Mouse (Mus musculus) ES-CJ7 (cell line): ENCODE measurements around the gene Xxylt1.

Experiments
- DNase-seq: peaks from one replicate; pipeline ENCODE4 v3.0.0; 2011; ENCODE audit warnings: low read depth, low spot score

The Xxylt1 gene

GRCm38 (mm10) chr16:30988225-30988624 lies 93.0 kb downstream of the Xxylt1 start:
- DNase-seq = no peak

GRCm38 (mm10) chr16:30987684-30988083 lies 93.5 kb downstream of the Xxylt1 start:
- no peak for DNase-seq

GRCm38 (mm10) chr16:30984826-30985545 lies 96.2 kb downstream of the Xxylt1 start:
- DNase-seq = no peak

- no peak for DNase-seq
Observed at GRCm38 (mm10) chr16:30984101-30984500, 97.1 kb downstream of the Xxylt1 start.

- no peak for DNase-seq
Observed at GRCm38 (mm10) chr16:30983699-30984098, 97.5 kb downstream of the Xxylt1 start.

- no peak for DNase-seq
Observed at GRCm38 (mm10) chr16:30983281-30983680, 98.0 kb downstream of the Xxylt1 start.

- no peak for DNase-seq
Observed at GRCm38 (mm10) chr16:30981345-30981744, 99.9 kb downstream of the Xxylt1 start.

- DNase-seq = no peak
Observed at GRCm38 (mm10) chr16:30979905-30980304, 101.3 kb downstream of the Xxylt1 start.

- DNase-seq = no peak
Observed at GRCm38 (mm10) chr16:30977728-30978127, 103.5 kb downstream of the Xxylt1 start.

GRCm38 (mm10) chr16:30977186-30977585 lies 104.0 kb downstream of the Xxylt1 start:
- peak; percentile 95 for DNase-seq

GRCm38 (mm10) chr16:30974549-30974948 lies 106.7 kb downstream of the Xxylt1 start:
- DNase-seq = no peak

GRCm38 (mm10) chr16:30973416-30973815 lies 107.8 kb downstream of the Xxylt1 start:
- no peak for DNase-seq

- DNase-seq = no peak
Observed at GRCm38 (mm10) chr16:30971950-30972541, 109.2 kb downstream of the Xxylt1 start.

GRCm38 (mm10) chr16:30969266-30970064 lies 111.8 kb downstream of the Xxylt1 start:
- DNase-seq = no peak

GRCm38 (mm10) chr16:30968402-30969151 lies 112.7 kb downstream of the Xxylt1 start:
- DNase-seq = no peak

GRCm38 (mm10) chr16:30966684-30967083 lies 114.5 kb downstream of the Xxylt1 start:
- DNase-seq = no peak

- peak; percentile 66 for DNase-seq
Observed at GRCm38 (mm10) chr16:30964891-30965290, 116.3 kb downstream of the Xxylt1 start.

GRCm38 (mm10) chr16:30964411-30964810 lies 116.8 kb downstream of the Xxylt1 start:
- DNase-seq = no peak

- no peak for DNase-seq
Observed at GRCm38 (mm10) chr16:30962515-30962914, 118.7 kb downstream of the Xxylt1 start.

- DNase-seq = no peak
Observed at GRCm38 (mm10) chr16:30961176-30961575, 120.1 kb downstream of the Xxylt1 start.

- DNase-seq = no peak
Observed at GRCm38 (mm10) chr16:30960266-30960665, 121.0 kb downstream of the Xxylt1 start.

GRCm38 (mm10) chr16:30959692-30960091 lies 121.5 kb downstream of the Xxylt1 start:
- no peak for DNase-seq
